In the genomic region with DNA sequence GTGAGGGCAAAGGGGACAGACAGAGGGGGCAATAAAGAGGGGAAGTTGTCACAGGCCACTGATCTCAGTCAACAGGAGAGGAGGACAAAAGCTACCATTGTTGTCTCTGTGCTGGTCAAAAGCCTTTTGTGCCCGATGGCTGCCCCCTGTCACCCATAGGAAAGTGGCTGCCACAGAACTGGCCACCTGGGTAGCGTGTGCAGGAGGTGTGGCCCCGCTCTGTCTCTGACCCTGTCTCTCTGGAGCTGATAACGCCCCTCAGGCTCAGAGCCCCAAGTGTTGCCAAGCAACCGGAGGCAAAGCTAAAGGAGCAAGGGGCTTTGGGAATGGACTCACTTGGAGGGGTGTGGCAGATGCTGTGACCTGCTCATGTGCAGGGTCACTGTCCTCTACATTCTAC, we compare ENCODE assay signal across 15 mouse cellular contexts. TPM values are rescaled to one million over a fixed set of nuclear protein-coding genes. Genes with fewer than 3 reads are reported as not detected.
DNase-seq lines count a peak whose midpoint lies in the region; ATAC-seq and TF ChIP-seq lines count a peak whose summit lies in the region.
"Had no signal": no experiment of that assay in that cellular context is flagged by ENCODE, and none has a peak within 500 bp of the region (broad histone marks: within the 10 kb centered on the region; RNA-seq: fewer than 3 reads in every experiment).

No protein-coding gene starts in this region.

- no peaks in the 10 kb centered on the region for H3K9me3 ChIP-seq in hindbrain, embryonic 11.5 days (ENCODE audit: control insufficient read depth, low read length)
- H3K9me3 ChIP-seq in hindbrain, embryonic 14.5 days (ENCODE audit: control insufficient read depth, low read length), result no peaks in the 10 kb centered on the region
- no peaks in the 10 kb centered on the region for H3K9me3 ChIP-seq in stomach, embryonic 15.5 days
- H3K9me3 ChIP-seq in stomach, postnatal 0 days (ENCODE audit: control insufficient read depth, low read length), result no peaks in the 10 kb centered on the region
- H3K9me3 ChIP-seq: embryonic facial prominence, embryonic 15.5 days had no signal

- peak overlapping the region; percentile 20; the same call in 1 of the 2 replicates for H3K27ac ChIP-seq in hindbrain, embryonic 11.5 days (ENCODE audit: low read depth, low read length)
- H3K27ac ChIP-seq in hindbrain, embryonic 14.5 days, result no peak overlapping the region
- H3K27ac ChIP-seq in stomach, embryonic 15.5 days, result no peak overlapping the region
- H3K27ac ChIP-seq in stomach, postnatal 0 days (replicated peaks), result no peak overlapping the region

- H3K4me3 ChIP-seq in hindbrain, embryonic 11.5 days (ENCODE audit: low read depth, low read length), result no peak overlapping the region
- no peak overlapping the region for H3K4me3 ChIP-seq in hindbrain, embryonic 14.5 days (replicated peaks; ENCODE audit: low read length)
- no peak overlapping the region for H3K4me3 ChIP-seq in stomach, embryonic 15.5 days (replicated peaks)
- no peak overlapping the region for H3K4me3 ChIP-seq in stomach, postnatal 0 days (ENCODE audit: low read depth, low read length)
- H3K4me3 ChIP-seq: embryonic facial prominence, embryonic 15.5 days had no signal

- intact Hi-C loops in left cerebral cortex, postnatal 10 days (cut with DNase I), result no loop called here

- no peak overlapping the region for H3K9ac ChIP-seq in hindbrain, embryonic 11.5 days (ENCODE audit: low read depth, low read length)
- H3K9ac ChIP-seq in hindbrain, embryonic 14.5 days, result no peak overlapping the region
- no peak overlapping the region for H3K9ac ChIP-seq in stomach, embryonic 15.5 days
- H3K9ac ChIP-seq in stomach, postnatal 0 days (ENCODE audit: low read length), result no peak overlapping the region
- H3K9ac ChIP-seq: embryonic facial prominence, embryonic 15.5 days; forebrain, postnatal 0 days had no signal

- H3K27me3 ChIP-seq in hindbrain, embryonic 11.5 days (ENCODE audit: control insufficient read depth, insufficient read depth, low read length), result no peaks in the 10 kb centered on the region
- no peaks in the 10 kb centered on the region for H3K27me3 ChIP-seq in hindbrain, embryonic 14.5 days (ENCODE audit: control insufficient read depth, insufficient read depth, low read length)
- no peaks in the 10 kb centered on the region for H3K27me3 ChIP-seq in stomach, embryonic 15.5 days (replicated peaks)
- H3K27me3 ChIP-seq in stomach, postnatal 0 days (ENCODE audit: control insufficient read depth, insufficient read depth, low read length), result no peaks in the 10 kb centered on the region
- H3K27me3 ChIP-seq: embryonic facial prominence, embryonic 15.5 days had no signal

- ATAC-seq in hindbrain, embryonic 11.5 days (ENCODE audit: low FRiP score), result no peak
- ATAC-seq in hindbrain, embryonic 14.5 days (ENCODE audit: low FRiP score), result no peak
- ATAC-seq in stomach, embryonic 15.5 days (ENCODE audit: insufficient read depth, low FRiP score, low read depth), result 0 out of 2 replicates have a peak, but pooled peaks have one; percentile 30
- ATAC-seq in stomach, postnatal 0 days (ENCODE audit: low FRiP score, low TSS enrichment), result no peak
- peak; percentile 53 for ATAC-seq in erythroid progenitor cell, adult 5-6 weeks (replicated peaks; ENCODE audit: low FRiP score, poor library complexity, severe bottlenecking)
- ATAC-seq: forebrain, postnatal 0 days; inflammation-experienced regulatory T-cells, adult 6 months; midbrain, embryonic 16.5 days had no signal

- TF ChIP-seq EP300 in stomach, postnatal 0 days (optimal IDR thresholded peaks at IDR 0.05), result no peak

- TF ChIP-seq CTCF in stomach, postnatal 0 days (IDR thresholded peaks at IDR 0.05; ENCODE audit: low read depth), result no peak

- H3K36me3 ChIP-seq in hindbrain, embryonic 11.5 days (ENCODE audit: control insufficient read depth, insufficient read depth, low read length), result 0 out of 2 replicates have a peak, but pooled peaks cover 2% of the 10 kb centered on the region
- H3K36me3 ChIP-seq in hindbrain, embryonic 14.5 days (replicated peaks; ENCODE audit: control insufficient read depth, insufficient read depth), result peaks cover 32% of the 10 kb centered on the region
- H3K36me3 ChIP-seq in stomach, embryonic 15.5 days, result peaks cover 13% of the 10 kb centered on the region
- peaks cover 10% of the 10 kb centered on the region; the same call in 1 of the 2 replicates for H3K36me3 ChIP-seq in stomach, postnatal 0 days (ENCODE audit: control insufficient read depth, insufficient read depth, low read length)

- peaks cover 6% of the 10 kb centered on the region for H3K4me1 ChIP-seq in hindbrain, embryonic 11.5 days (replicated peaks; ENCODE audit: control insufficient read depth, insufficient read depth, low read length)
- no peaks in the 10 kb centered on the region for H3K4me1 ChIP-seq in hindbrain, embryonic 14.5 days (replicated peaks; ENCODE audit: control insufficient read depth, insufficient read depth, low read length)
- H3K4me1 ChIP-seq in stomach, embryonic 15.5 days, result no peaks in the 10 kb centered on the region
- no peaks in the 10 kb centered on the region for H3K4me1 ChIP-seq in stomach, postnatal 0 days (replicated peaks; ENCODE audit: control insufficient read depth, insufficient read depth)
- H3K4me1 ChIP-seq: embryonic facial prominence, embryonic 15.5 days had no signal

- H3K4me2 ChIP-seq in hindbrain, embryonic 11.5 days (replicated peaks; ENCODE audit: low read depth, low read length), result no peak overlapping the region
- no peak overlapping the region for H3K4me2 ChIP-seq in hindbrain, embryonic 14.5 days (replicated peaks)
- no peak overlapping the region for H3K4me2 ChIP-seq in stomach, embryonic 15.5 days
- no peak overlapping the region for H3K4me2 ChIP-seq in stomach, postnatal 0 days (replicated peaks; ENCODE audit: low read depth)
- H3K4me2 ChIP-seq: embryonic facial prominence, embryonic 15.5 days had no signal

- DNase-seq in hindbrain, embryonic 11.5 days (ENCODE audit: low spot score), result no peak
- DNase-seq in hindbrain, embryonic 14.5 days (ENCODE audit: low spot score), result no peak
- no peak for DNase-seq in stomach, postnatal 0 days (ENCODE audit: low spot score)
- no peak for DNase-seq in adrenal gland, adult 18-20 months (ENCODE audit: low spot score in 2 of 2)
- DNase-seq in left cerebral cortex, postnatal 10 days (ENCODE audit: extremely low spot score in 1 of 2, low spot score in 2 of 2), result no peak
- DNase-seq: cerebellum, adult 11-12 months; forebrain, postnatal 0 days; gastrocnemius, postnatal 36 days; kidney, postnatal 25 days; lung, adult 18-20 months had no signal

- 22% methylated on average over 5 of the region's 5 CpGs for WGBS in hindbrain, embryonic 11.5 days
- 18% methylated on average over 5 of the region's 5 CpGs for WGBS in hindbrain, embryonic 14.5 days
- WGBS in stomach, embryonic 15.5 days, result 46% methylated on average over 5 of the region's 5 CpGs
- 61% methylated on average over 5 of the region's 5 CpGs for WGBS in stomach, postnatal 0 days

RNA-seq across cellular contexts. Expression of a gene that starts 16.1 kb away (rescaled TPM):
- polyA plus RNA-seq in hindbrain, embryonic 11.5 days (2014; fragmentation: Nextera tagmentation; extraction: Ambion mirVana), result 15.2 and 15.7 TPM in 2 replicates
- 8.5 and 9.0 TPM in 2 replicates for polyA plus RNA-seq in hindbrain, embryonic 14.5 days (2014; fragmentation: Nextera tagmentation; extraction: Ambion mirVana)
- polyA plus RNA-seq in stomach, embryonic 15.5 days (2015; fragmentation: Nextera tagmentation; extraction: Ambion mirVana), result 22.5 and 25.0 TPM in 2 replicates
- polyA plus RNA-seq in stomach, postnatal 0 days (2015; fragmentation: Nextera tagmentation; extraction: Ambion mirVana), result 9.1 and 10.8 TPM in 2 replicates
- 1.7 and 7.9 TPM in 2 replicates for total RNA-seq in erythroid progenitor cell, adult 5-6 weeks (2015; ENCODE audit: low replicate concordance)
- 9.0 TPM in 1 of 2 replicates, not detected in the other for total RNA-seq in erythroid progenitor cell, adult 5-6 weeks (2017; ENCODE audit: low replicate concordance)
- total RNA-seq in adrenal gland, adult 18-20 months (2021), result 10 to 100 TPM; 20.8 to 21.9 TPM
- total RNA-seq in left cerebral cortex, postnatal 10 days (2021), result 10 to 100 TPM; 21.1 TPM

RNA-seq across cellular contexts. Expression of a gene that starts 20.8 kb away (rescaled TPM):
- 19.2 and 20.8 TPM in 2 replicates for polyA plus RNA-seq in hindbrain, embryonic 11.5 days (2014; fragmentation: Nextera tagmentation; extraction: Ambion mirVana)
- 28.5 and 29.7 TPM in 2 replicates for polyA plus RNA-seq in hindbrain, embryonic 14.5 days (2014; fragmentation: Nextera tagmentation; extraction: Ambion mirVana)
- 31.5 and 32.0 TPM in 2 replicates for polyA plus RNA-seq in stomach, embryonic 15.5 days (2015; fragmentation: Nextera tagmentation; extraction: Ambion mirVana)
- polyA plus RNA-seq in stomach, postnatal 0 days (2015; fragmentation: Nextera tagmentation; extraction: Ambion mirVana), result 19.3 and 20.7 TPM in 2 replicates
- 7.1 and 7.9 TPM in 2 replicates for total RNA-seq in erythroid progenitor cell, adult 5-6 weeks (2015; ENCODE audit: low replicate concordance)
- 5.3 and 7.0 TPM in 2 replicates for total RNA-seq in erythroid progenitor cell, adult 5-6 weeks (2017; ENCODE audit: low replicate concordance)
- 10 to 100 TPM; 22.3 TPM for total RNA-seq in adrenal gland, adult 18-20 months (2021)
- total RNA-seq in left cerebral cortex, postnatal 10 days (2021), result 10 to 100 TPM; 21.4 to 23.2 TPM

RNA-seq across cellular contexts. Expression of a gene that starts 32.2 kb away (rescaled TPM):
- polyA plus RNA-seq in hindbrain, embryonic 11.5 days (2014; fragmentation: Nextera tagmentation; extraction: Ambion mirVana), result 16.4 and 20.7 TPM in 2 replicates
- 13.2 and 15.2 TPM in 2 replicates for polyA plus RNA-seq in hindbrain, embryonic 14.5 days (2014; fragmentation: Nextera tagmentation; extraction: Ambion mirVana)
- 15.1 and 15.2 TPM in 2 replicates for polyA plus RNA-seq in stomach, embryonic 15.5 days (2015; fragmentation: Nextera tagmentation; extraction: Ambion mirVana)
- 9.0 and 9.3 TPM in 2 replicates for polyA plus RNA-seq in stomach, postnatal 0 days (2015; fragmentation: Nextera tagmentation; extraction: Ambion mirVana)
- not detected in 2 replicates for total RNA-seq in erythroid progenitor cell, adult 5-6 weeks (2015; ENCODE audit: low replicate concordance)
- not detected in 2 replicates for total RNA-seq in erythroid progenitor cell, adult 5-6 weeks (2017; ENCODE audit: low replicate concordance)
- 10 to 100 TPM; 13.1 to 17.6 TPM for total RNA-seq in adrenal gland, adult 18-20 months (2021)
- 10 to 100 TPM; 24.6 to 26.7 TPM for total RNA-seq in left cerebral cortex, postnatal 10 days (2021)

RNA-seq across cellular contexts. Expression of a gene that starts 41.5 kb away (rescaled TPM):
- polyA plus RNA-seq in hindbrain, embryonic 11.5 days (2014; fragmentation: Nextera tagmentation; extraction: Ambion mirVana), result 474 and 506 TPM in 2 replicates
- 354 and 374 TPM in 2 replicates for polyA plus RNA-seq in hindbrain, embryonic 14.5 days (2014; fragmentation: Nextera tagmentation; extraction: Ambion mirVana)
- polyA plus RNA-seq in stomach, embryonic 15.5 days (2015; fragmentation: Nextera tagmentation; extraction: Ambion mirVana), result 589 and 688 TPM in 2 replicates
- polyA plus RNA-seq in stomach, postnatal 0 days (2015; fragmentation: Nextera tagmentation; extraction: Ambion mirVana), result 544 and 572 TPM in 2 replicates
- total RNA-seq in erythroid progenitor cell, adult 5-6 weeks (2015; ENCODE audit: low replicate concordance), result 454 and 638 TPM in 2 replicates
- 524 and 584 TPM in 2 replicates for total RNA-seq in erythroid progenitor cell, adult 5-6 weeks (2017; ENCODE audit: low replicate concordance)
- total RNA-seq in adrenal gland, adult 18-20 months (2021), result 100 to 1,000 TPM; 214 to 218 TPM
- 100 to 1,000 TPM; 102 to 110 TPM for total RNA-seq in left cerebral cortex, postnatal 10 days (2021)

RNA-seq across cellular contexts. Expression of a gene that starts 53.7 kb away (rescaled TPM):
- 15.6 and 17.6 TPM in 2 replicates for polyA plus RNA-seq in hindbrain, embryonic 11.5 days (2014; fragmentation: Nextera tagmentation; extraction: Ambion mirVana)
- polyA plus RNA-seq in hindbrain, embryonic 14.5 days (2014; fragmentation: Nextera tagmentation; extraction: Ambion mirVana), result 18.8 and 22.7 TPM in 2 replicates
- 14.1 and 17.1 TPM in 2 replicates for polyA plus RNA-seq in stomach, embryonic 15.5 days (2015; fragmentation: Nextera tagmentation; extraction: Ambion mirVana)
- polyA plus RNA-seq in stomach, postnatal 0 days (2015; fragmentation: Nextera tagmentation; extraction: Ambion mirVana), result 5.8 and 6.1 TPM in 2 replicates
- total RNA-seq in erythroid progenitor cell, adult 5-6 weeks (2015; ENCODE audit: low replicate concordance), result 5.8 and 9.6 TPM in 2 replicates
- 5.0 and 10.5 TPM in 2 replicates for total RNA-seq in erythroid progenitor cell, adult 5-6 weeks (2017; ENCODE audit: low replicate concordance)
- 10 to 100 TPM; 13.2 to 15.3 TPM for total RNA-seq in adrenal gland, adult 18-20 months (2021)
- 10 to 100 TPM; 24.0 to 25.2 TPM for total RNA-seq in left cerebral cortex, postnatal 10 days (2021)

Comparison
In these comparisons a context has a peak if more than half of its experiments do, and no peak if none do; other contexts are left out.
1. ATAC-seq: peak in stomach, embryonic 15.5 days (single experiment) and erythroid progenitor cell, adult 5-6 weeks (single experiment); none in hindbrain, embryonic 11.5 days (single experiment), hindbrain, embryonic 14.5 days (single experiment) and stomach, postnatal 0 days (single experiment).